Mouse (Mus musculus) olfactory bulb, adult 2 months (tissue): ENCODE data around the gene Sema5a. TPM values are rescaled to one million over a fixed set of nuclear protein-coding genes. Genes with fewer than 3 reads are reported as not detected.

Experiments
- H3K27ac ChIP-seq: fragments of 200-500 bp; 2 replicates; pipeline ENCODE4 v1.5.1; 2012; ENCODE audit warnings: low read depth, low read length; ENCODE audit not compliant: insufficient read depth
- H3K4me1 ChIP-seq: fragments of 200-500 bp; 2 replicates; pipeline ENCODE4 v1.6.1; 2012; ENCODE audit warnings: low read length; ENCODE audit not compliant: control insufficient read depth, insufficient read depth
- H3K4me3 ChIP-seq: fragments of 200-500 bp; 2 replicates; pipeline ENCODE4 v1.5.1; 2012; ENCODE audit warnings: mild to moderate bottlenecking, low read depth, low read length, moderate library complexity; ENCODE audit not compliant: insufficient read depth
- CTCF ChIP-seq: fragments of 200-500 bp; IDR thresholded peaks from 2 replicates; pipeline ENCODE4 v1.5.1; 2012; ENCODE audit warnings: low read depth, mild to moderate bottlenecking, low read length, moderate library complexity; ENCODE audit not compliant: insufficient read depth
- POLR2A ChIP-seq: fragments of 200-500 bp; IDR thresholded peaks from 2 replicates; pipeline ENCODE4 v1.6.1; 2012; ENCODE audit warnings: mild to moderate bottlenecking, low read depth, low read length, moderate library complexity; ENCODE audit not compliant: insufficient read depth
- WGBS: fragments of 180-500 bp; shearing (Covaris S2); methylation state at CpG from one replicate; pipeline ENCODE4 v1.1.7; 2018; 5-methylcytosine and 5-hydroxymethylcytosine counted together
- polyA plus RNA-seq: library from polyadenylated mRNA; stranded (reverse); fragments of >200 nt; gene quantifications from 2 replicates; pipeline ENCODE4 v1.2.4, GENCODE M21; 2012; ENCODE audit warnings: low replicate concordance; ENCODE audit not compliant: missing spikeins, insufficient read depth, insufficient read length

Sema5a gene
- polyA plus RNA-seq, 1 experiment = not detected

GRCm38 (mm10) chr15:32623037-32623739 lies 378.6 kb downstream of the Sema5a start:
- Histone ChIP-seq H3K4me3 (no peak overlapping the region), H3K27ac (no peak overlapping the region), H3K4me1 (no peaks in the 10 kb centered on the region)
- no peak for TF ChIP-seq CTCF
- TF ChIP-seq POLR2A = no peak
- WGBS = 91% methylated on average over 12 of the region's 12 CpGs

DNA sequence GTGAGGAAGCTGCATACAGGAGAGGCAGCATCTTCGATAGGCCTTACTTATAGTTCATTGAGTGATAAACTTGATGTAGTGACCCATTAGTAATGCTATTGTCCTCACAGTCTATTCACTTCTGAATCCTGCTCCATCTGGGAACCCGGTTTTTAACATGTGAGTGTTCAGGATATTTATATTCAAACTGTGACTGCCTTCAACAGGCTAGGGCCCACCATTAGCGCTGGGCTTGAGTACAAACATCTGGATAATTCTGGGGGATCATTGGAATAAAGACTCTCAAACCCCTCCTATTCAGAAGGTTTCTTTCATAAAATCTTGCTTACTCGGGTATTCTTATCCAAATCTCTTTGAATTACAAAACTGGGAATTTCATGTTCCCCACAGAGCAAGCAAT lies 379.5 kb downstream of the Sema5a start:
- 83% methylated on average over 4 of the region's 4 CpGs for WGBS
- TF ChIP-seq POLR2A (no peak), CTCF (no peak)
- no peak overlapping the region for H3K27ac ChIP-seq
- H3K4me1 ChIP-seq = no peaks in the 10 kb centered on the region
- no peak overlapping the region for H3K4me3 ChIP-seq

GRCm38 (mm10) chr15:32626031-32626430 lies 381.4 kb downstream of the Sema5a start:
- Histone ChIP-seq H3K4me3 (no peak overlapping the region), H3K4me1 (no peaks in the 10 kb centered on the region), H3K27ac (no peak overlapping the region)
- TF ChIP-seq POLR2A = no peak
- TF ChIP-seq CTCF = no peak
- 94% methylated on average over 2 of the region's 2 CpGs for WGBS

DNA sequence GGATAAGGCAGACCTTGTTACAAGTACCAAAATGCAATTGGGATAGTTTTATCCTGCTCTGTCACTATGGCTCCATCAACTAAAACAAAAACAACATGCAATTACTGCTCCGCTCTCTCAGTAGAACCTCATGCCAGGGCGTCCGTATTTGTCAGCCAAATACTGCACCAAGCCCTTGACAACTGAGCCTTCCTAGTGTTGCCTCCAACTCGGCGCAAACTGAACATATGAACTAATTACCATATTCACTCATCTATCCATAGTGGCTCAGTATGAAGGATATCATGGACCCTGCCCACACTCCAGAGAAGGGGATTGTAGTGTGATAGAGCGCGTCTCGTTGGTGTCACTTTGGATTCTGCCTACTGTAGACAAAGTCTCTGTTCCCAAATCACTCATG lies 389.1 kb downstream of the Sema5a start:
- 95% methylated on average over 8 of the region's 8 CpGs for WGBS
- Histone ChIP-seq H3K4me3 (no peak overlapping the region), H3K27ac (no peak overlapping the region), H3K4me1 (no peaks in the 10 kb centered on the region)
- TF ChIP-seq CTCF = no peak
- no peak for TF ChIP-seq POLR2A

DNA sequence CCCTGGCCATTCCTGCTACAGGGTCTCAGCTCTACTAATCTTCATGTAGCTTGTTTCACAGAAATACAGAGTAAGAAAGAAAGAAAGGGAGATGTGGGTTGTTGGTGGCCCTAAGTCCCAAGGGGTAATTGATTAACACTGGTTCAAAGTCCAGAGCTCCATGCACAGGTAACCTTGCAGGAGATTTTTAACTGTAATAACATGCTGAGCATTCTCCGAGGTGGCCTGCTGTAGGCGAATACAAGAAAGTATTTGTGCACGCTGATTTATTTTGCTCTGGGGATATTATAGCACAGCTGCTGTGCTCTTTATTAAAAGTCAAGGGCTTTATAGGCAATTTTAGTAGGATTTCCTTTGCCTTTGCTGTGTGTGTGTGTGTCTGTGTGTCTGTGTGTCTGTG lies 393.3 kb downstream of the Sema5a start:
- Histone ChIP-seq H3K4me1 (no peaks in the 10 kb centered on the region), H3K27ac (no peak overlapping the region), H3K4me3 (no peak overlapping the region)
- no peak for TF ChIP-seq POLR2A
- no peak for TF ChIP-seq CTCF
- WGBS = 94% methylated on average over 3 of the region's 3 CpGs

DNA sequence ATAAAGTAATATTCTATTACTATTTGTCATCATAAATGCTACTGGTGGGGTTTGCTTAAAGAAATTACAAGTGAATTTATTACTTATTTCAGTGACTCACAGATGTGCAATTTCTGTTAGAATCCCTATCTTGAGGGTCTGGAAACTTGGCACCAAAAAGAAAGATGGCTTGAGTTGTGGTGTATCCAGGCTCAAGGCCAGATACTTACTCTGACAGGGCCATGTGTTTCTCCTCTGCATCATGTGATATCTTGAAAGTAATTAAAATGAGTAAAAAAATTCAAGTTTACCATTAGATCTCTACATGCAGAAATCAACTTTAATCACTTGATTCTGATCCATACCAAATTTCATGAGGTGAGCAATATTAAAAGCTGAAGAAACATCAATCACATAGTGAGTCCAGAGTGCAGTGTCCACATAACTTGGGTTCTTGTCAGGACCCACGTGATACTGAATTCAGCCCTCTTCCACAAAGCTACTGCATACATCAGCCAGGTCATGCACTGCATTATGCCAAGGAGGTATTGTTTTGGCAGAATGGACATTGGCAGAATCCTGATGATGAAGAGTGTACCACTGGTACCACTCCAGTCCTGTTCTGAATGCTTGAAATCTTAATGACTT lies 402.6 kb downstream of the Sema5a start:
- Histone ChIP-seq H3K4me1 (no peaks in the 10 kb centered on the region), H3K4me3 (no peak overlapping the region), H3K27ac (no peak overlapping the region)
- 64% methylated on average over 1 of the region's 1 CpGs for WGBS
- no peak for TF ChIP-seq CTCF
- TF ChIP-seq POLR2A = no peak

DNA sequence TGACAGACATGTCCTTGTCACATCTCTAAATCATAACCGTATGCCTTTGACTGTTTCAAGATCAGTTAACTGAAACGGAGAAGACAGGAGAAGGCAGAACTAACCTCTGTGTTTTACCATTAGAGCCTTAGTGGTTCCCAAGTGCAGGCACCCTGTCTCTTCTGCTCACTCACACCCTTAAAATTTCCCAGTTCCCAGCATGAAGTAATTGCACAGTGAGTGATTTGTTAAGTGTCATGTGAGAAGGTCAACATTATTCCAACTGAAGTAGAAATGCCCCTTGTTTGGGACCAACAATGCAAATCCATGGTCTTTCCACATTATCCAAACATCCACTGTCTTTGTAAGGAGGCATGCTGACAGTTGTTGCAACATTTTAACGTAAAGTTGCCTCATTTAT lies 409.4 kb downstream of the Sema5a start:
- TF ChIP-seq POLR2A (no peak), CTCF (no peak)
- Histone ChIP-seq H3K4me1 (no peaks in the 10 kb centered on the region), H3K27ac (no peak overlapping the region), H3K4me3 (no peak overlapping the region)
- whole genome bisulfite sequencing = 93% methylated on average over 3 of the region's 3 CpGs

DNA sequence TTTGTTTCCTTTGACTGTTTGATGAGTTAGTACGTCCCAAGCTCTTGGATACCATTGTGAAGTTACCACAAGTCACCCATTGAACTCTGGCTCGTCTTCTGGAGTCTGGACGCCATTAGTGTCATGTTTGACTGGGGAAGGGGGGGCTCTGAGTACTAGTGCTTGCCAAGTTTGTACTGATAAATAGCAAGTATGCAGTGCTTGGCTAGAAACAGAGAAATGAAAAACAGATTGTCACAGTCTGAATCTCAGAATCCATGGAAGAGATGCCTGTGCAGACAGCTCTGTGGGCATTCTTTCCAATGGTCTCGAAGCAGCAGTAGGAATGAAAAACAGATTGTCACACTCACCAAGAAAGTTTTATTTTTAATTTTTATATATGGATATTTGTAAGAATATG lies 411.4 kb downstream of the Sema5a start:
- TF ChIP-seq POLR2A (no peak), CTCF (no peak)

GRCm38 (mm10) chr15:32676446-32676845 lies 431.8 kb downstream of the Sema5a start:
- 90% methylated on average over 1 of the region's 1 CpGs for WGBS
- TF ChIP-seq POLR2A (no peak), CTCF (no peak)
- H3K27ac ChIP-seq = no peak overlapping the region
- no peak overlapping the region for H3K4me3 ChIP-seq
- no peaks in the 10 kb centered on the region for H3K4me1 ChIP-seq

More for the DNA sequence above, 411.4 kb downstream of the Sema5a start:
- Histone ChIP-seq H3K4me1 (no peaks in the 10 kb centered on the region), H3K4me3 (no peak overlapping the region), H3K27ac (no peak overlapping the region)
- 77% methylated on average over 4 of the region's 4 CpGs for WGBS

DNA sequence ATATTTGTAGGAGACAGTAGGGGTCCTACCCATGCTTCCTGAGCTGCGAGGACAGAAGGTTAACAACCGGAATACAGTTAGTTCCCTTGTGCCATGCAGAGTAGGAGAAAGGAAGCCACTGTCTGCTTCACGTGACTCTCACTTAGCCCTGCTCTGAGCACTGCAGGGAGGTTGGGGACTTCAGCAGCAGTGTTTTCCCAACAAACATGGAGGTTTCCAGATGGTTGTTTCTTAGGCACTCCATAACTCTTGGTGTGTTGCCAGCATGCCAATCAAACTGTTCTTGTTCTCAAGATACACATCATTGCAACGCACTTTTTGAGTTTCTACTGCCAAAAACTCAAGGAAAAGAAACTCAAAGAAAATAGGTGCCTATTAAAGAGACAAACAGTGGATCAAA lies 440.5 kb downstream of the Sema5a start:
- Histone ChIP-seq H3K4me3 (no peak overlapping the region), H3K27ac (no peak overlapping the region), H3K4me1 (no peaks in the 10 kb centered on the region)
- 81% methylated on average over 4 of the region's 4 CpGs for WGBS
- TF ChIP-seq CTCF (no peak), POLR2A (no peak)
